Mouse (Mus musculus) cerebellum, postnatal 36 days (tissue): ENCODE data around the gene Blm.

Experiments used
- DNase-seq, 2 experiments: peaks; one replicate each; pipeline ENCODE4 v3.0.0; 2021 to 2022; ENCODE audit warnings: mixed read lengths in 2 of 2

Blm gene

DNA sequence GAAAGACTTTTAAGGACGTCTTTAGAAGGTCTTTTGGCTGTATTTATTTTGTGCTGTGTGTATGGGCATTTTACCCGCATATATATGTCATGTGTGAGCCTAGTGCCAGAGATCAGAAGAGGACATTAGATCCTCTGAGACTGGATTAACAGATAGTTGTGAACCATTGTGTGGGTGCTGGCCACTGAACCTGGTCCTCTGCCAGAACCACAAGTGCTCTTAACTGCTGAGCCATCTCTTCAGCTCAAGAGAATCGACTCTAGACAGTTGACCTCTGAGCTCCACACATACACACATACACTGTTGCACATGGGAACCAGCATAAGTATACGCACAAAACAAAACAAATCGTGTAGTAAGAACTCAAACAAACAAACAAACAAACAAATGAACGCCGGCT lies 98.3 kb downstream of the Blm start:
- no peak for DNase-seq

DNA sequence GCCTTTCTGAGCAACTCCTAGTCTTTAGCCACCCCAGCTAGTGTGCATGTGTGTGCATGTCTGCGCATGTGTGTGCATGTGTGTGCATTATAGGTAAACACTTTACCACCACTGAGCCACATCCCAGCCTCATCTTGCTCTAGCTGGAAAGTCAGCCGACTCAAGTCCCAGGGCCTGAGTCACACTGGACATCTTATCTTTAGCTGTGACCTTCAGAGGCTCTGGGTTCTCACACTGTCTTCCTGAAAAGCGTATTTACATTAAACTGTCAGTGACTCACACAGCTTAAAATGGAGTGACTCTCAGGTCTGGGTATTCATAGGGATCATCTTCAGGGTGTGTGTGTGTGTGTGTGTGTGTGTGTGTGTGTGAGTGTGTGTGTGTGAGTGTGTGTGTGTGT lies 99.3 kb downstream of the Blm start:
- no peak for DNase-seq

DNA sequence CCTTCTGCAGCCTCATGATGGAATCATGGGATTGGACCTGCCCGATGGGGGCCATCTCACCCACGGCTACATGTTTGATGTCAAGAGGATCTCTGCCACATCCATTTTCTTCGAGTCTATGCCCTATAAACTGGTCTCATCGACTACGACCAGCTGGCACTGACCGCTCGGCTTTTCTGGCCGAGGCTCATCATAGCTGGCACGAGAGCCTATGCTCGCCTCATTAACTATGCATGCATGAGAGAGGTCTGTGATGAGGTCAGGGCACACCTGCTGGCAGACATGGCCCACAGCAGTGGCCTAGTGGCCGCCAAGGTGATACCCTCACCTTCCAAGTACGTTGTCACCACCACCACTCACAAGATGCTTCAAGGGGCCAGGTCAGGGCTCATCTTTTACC lies 105.3 kb downstream of the Blm start:
- peak; percentile 16 to 25 for DNase-seq

DNA sequence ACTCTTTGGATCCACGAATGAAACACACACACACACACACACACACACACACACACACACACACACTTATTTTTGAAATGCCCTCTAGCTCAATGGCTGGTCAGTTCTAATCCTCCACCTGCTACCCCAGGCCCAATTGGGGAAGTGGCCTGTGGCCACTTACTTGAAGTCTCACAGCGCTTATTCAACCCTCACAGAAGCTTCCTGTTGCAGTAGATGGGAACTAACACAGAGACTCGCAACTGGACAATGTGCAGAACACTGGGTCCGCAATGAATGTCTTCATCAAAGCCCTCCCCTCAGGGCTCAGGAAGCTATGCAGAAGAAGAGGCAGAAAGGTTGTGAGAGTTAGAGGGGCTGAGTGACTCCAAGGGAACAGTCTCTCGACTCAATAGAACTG lies 107.2 kb downstream of the Blm start:
- DNase-seq: no peak

DNA sequence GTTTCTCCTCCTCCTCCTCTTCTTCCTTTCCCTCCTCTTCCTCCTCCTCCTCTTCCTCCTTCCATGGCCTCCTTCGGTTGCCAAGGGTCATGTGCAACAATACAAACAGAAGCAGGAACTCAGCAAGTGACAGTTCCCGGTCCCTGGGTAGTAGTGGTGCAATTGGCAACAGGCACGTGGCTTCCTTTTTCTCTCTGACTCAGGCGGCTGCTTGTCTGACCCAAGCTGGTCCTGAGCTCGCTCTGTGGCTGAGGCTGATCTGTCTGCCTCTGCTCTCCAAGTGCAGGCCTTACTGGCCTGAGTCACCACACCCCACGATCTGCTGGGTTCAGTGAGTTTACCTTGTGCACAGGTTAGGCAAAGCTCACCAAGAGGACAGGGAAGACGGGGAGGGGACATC lies 108.6 kb downstream of the Blm start:
- DNase-seq: no peak

DNA sequence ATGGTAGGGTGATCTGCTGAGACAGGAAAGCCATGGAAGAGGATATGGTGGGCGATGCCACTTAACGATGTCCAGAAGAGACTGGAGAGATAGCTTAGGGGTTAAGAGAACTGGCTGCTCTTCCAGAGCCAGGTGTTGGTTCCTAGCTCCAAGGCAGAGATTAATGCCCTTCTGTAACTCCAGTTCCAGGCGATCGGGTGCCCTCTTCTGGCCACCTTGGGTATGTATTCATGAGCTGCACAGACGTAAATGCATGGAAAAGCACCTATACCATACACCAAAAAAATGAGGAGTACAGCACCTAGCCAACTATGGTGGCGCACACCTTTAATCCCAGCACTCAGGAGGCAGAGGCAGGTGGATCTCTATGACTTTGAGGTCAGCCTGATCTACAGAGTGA lies 110.2 kb downstream of the Blm start:
- DNase-seq: no peak

DNA sequence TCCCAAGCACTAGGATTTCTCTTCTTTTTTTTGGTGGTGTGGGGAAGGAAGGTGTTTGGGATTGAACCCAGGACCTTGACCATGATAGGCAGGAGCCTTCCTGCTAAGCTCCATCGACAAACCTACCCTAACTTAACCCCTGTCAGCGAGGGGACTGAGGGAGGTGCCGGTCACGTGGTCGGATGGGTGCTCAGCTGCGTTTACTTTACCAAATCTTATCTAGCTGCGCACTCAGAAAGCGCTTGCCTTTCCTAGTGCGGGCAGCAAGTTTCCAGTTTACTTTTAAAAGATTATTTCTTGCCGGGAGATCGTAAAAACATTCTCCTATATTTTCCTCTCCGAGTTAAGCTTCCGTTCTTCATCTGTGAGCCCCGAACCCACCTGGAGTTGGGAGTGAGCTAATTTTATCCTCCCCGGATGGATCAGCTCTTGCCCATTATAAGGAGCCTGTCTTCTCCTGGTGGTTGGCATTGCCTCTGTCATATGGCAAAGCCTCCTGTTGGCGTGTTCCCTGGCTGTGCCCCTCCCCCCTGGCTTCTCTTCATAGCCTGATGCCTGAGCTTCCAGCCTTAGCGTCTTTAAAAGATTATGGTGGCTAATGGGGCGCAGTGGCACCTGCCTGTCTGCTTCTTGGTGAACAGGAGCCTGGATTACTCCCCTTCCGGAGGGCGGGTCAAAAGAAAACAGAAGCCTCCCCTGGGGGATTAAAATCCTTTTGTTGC lies 112.0 kb downstream of the Blm start:
- DNase-seq: peak; percentile 67 to 74

DNA sequence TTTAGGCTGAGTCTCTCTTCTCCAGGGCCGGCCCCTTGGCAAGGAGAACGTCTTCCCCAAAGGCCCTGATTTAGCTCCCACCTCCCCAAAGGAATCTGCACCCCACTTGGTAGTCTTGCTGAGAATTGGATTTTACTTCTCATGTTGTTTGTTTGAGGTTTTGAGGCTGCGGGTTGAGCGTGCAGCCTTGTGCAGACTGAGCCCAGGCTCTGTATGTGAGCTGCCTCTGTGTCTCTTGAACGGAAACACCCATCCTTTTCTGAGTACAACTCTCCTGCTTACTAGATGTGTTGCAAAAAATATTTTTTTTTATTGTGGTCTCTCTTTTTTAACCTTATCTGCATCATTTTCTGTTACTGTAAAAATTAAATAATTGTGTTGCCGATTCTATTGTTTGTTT lies 113.3 kb downstream of the Blm start:
- no peak for DNase-seq

DNA sequence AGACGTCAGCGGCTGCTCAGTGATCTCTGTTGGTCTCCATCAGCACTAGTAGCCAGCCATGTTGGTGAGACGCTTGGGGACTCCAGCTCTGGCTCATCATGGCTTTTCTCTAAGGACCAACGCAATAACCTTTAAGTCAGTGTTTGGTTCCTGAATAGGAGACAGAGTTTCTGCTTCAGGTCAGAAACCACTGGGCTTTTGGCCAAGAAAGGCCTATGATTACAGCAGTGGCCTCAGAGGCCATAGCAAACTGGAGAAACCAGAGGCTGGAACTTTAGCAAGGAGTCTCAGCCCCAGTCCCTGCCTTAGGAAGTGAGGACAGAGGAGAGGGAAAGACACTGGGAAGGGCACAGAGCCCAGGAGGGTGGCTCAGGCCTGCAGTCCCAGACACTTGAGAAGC lies 114.3 kb downstream of the Blm start:
- no peak for DNase-seq

DNA sequence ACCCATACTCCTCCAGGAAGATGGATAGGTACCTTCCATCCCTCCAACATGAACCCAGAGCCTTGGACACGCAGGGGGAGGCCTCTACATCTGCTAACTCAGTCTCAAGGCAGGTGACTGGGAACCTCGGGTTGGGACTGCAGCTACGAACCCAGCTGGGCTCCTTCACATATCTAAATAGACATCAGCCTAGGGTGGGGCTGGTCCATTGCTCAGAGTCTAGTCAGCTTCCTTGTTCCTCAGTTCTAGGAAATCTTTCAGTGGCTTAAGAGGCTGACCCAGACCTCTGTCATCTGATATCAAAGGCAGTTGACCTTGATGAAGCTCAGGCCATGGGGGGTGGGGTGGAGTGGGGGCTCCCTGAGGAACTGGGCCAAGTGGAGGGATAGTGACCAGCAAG lies 115.6 kb downstream of the Blm start:
- no peak for DNase-seq

DNA sequence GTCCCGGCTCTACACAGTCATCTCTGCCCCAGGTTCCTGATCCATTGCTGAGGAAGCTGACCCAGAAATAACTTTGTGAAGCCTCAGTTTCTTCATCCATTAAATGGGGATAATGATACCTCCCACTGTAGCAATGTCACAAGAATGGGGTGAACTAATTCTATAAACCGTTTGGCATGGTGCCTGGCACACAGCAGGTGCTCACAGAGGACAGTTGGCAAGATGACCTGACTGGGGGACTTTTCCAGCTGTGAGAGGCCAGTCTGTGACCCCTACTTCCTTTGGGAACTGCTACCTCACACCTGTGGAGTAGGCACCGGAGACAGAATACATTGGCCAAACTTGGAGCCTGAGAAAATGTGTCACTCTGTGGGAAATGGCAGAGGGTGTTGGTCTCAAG lies 116.9 kb downstream of the Blm start:
- no peak for DNase-seq

DNA sequence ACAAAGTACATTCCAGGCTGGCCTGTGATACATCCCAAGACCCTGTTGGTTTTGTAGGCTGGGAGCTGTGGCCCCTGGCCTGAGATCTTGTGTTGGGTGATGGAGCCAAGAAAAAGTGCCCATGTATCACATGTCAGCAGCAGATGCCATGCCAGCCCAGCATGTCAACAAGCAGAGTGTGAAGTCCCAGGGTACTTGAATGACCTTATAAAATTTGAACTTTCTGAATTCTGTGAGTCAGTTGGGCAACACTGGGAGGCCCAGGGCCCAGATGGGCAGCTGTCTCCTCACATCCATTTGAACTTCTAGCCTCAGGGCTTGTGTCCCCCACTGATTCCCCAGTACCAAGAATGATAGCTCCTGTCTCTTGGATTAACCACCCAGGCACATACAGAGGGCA lies 117.3 kb downstream of the Blm start:
- no peak for DNase-seq

DNA sequence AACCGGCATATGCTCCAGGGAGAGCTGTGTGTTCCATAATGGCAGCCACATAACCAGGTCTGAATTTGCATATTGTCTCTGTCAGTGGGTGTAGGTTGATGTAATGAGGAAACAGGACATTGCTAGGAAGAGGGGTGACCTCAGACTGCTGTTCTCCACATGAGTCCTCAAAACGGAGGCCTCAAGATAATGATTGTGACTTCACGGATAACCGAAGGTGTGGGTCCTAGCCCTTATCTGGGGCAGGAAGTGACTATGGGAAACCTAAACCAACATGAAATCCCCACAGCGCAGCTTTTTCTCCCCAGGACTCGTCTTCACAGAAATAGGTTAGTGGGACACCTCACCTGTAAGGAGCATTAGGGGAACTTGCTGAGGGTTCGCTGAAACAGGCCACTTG lies 118.0 kb downstream of the Blm start:
- no peak for DNase-seq

DNA sequence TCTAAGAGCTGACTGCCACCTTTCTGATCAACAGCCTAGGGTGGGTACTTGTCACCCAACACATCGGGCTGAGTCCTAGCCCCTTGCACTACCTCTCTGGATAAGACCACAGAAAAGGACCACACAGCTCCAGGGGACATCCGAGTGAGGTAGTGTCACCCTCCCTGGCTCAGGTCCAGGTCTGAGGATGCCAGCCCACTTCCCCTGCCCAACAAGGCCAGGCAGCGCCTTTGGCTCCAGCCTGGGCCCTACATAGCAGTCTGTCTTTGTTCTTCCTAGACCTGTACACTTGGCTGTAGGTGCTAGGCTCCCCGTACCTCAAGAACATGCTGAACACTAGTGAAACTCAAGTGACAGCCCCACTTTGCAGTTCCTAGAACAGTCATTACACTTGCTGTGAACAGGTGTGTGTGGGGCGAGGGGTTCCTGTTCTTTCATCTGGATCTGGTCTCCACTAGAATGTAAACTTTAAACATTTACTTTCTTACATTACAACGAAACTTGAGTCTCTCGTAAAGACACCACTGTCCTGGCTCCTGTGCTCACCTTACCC lies 120.5 kb downstream of the Blm start:
- no peak for DNase-seq

DNA sequence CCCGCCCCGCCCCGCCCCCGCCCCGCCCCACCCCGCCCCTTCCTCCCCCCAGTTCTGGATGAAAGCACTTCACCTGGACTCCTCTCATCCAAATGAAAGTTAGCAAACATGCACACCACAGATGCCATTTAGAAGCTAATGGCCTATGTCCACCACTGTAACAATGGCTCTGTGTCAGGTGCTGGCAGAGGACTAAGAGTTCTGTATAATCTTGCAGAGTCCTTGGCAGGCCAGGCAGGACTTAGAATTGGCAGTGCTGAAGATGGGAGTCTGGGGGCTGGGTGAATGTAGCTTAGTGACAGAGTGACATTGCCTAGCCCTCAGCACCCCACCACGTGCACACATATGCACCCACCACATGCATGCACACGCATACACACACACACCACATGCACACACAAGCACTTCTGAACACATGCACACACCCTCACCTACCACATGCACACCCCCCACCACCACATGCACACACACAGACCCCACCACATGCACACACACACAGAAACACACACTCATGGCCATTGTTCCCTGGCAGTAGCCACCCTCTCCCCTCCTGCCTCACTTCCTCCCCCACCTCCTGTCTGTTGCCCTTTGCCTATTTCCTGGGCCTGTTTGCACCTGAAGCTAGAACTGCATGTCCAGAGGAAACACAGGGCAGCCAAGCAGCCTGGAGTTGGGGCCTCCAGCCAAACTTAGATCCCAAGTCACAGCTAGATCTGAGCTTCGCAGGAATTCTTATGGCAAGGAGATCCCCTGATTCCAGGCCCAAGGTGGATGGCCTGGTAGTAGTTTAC lies 121.2 kb downstream of the Blm start:
- DNase-seq: no peak

DNA sequence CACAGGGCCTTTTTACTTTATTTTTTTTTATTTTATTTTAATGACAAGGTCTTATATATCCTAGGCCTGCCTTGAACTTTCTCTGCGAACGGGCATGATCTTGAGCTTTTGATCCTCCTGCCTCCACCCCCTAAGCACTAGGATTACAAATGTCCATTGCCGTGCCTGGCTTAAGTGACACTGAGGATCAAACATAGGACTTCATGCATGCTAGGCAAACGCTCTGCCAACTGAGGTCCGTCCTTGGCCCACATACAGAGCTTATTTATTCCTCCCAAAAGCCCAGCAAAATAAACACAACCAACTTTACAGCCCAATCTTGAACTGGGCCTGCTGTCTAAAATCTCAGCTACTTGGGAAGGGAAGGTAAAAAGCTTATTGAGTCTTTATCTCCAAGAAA lies 122.1 kb downstream of the Blm start:
- no peak for DNase-seq

DNA sequence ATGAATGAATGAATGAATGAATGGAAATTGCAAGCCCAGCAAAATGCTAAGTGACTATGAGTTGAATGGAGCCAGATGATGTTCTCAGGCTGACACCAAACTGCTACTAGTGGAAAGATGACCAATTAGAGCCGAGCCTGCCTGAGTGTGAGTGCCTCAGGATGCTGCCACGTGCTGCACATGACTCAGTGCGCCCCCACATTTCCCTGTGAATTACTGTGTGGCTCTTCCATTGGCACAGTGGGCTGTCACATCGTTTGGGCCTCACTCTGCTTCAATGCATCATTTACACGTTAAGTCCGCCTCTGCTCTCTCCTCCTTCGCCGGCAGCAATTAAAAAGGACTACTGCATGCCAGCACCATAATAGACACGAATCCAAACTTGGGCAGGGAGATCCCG lies 122.6 kb downstream of the Blm start:
- no peak for DNase-seq

DNA sequence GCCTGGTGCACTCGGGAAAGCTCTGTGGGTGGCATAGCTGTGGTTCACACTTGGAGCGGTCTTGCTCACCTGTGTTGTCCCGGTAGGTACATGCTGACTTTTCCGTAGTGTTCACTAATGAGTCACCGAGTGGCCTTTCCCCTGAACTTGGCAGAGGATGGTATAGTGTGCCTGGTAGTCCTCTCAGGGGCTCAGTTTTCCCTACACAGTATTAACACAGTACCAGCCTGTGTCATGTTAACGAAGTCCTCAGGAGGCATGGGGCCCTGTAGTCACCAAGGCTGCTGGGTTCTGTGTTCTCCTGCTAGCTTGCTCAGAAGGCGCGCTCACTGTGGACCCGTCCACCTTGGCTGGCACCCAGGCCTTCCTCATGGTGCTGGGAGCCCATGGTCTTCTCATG lies 124.5 kb downstream of the Blm start:
- DNase-seq: no peak

DNA sequence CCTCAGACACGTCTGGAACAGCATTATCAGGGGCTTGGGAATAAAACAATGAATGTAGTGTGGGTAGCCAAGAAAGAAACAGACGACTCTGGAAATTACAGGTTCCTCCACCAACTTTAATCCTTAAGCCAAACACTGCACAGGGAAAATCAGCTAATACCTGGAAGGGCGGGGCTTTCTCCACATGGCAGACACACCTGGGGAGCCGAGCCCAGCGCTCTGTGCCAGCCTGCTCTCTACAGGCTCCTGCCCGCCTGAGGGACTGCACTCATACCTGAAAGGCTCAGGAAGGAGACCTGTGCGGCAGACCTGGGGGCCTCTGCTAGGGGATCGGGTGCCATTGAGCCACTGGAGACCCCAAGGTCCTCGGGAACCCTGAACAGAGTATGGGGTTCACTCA lies 127.2 kb downstream of the Blm start:
- DNase-seq: no peak

DNA sequence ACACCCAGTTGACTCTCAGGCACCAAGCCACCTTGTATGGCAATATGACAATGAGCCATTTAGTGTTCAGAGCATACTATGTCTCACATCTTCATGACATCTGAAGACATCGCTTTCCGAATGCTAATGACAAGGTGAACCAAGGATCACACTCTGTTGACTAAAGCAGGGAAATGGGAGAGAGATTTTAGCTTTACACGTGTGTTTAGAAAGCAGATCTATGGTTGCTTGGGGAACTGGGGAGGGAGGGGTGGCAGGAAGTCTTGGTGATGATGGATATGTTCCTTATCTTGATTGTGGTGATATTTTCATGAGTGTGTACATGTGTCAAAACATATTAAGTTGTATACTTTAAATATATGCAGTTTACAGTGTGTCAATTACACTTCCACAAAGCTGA lies 128.7 kb downstream of the Blm start:
- DNase-seq: no peak

DNA sequence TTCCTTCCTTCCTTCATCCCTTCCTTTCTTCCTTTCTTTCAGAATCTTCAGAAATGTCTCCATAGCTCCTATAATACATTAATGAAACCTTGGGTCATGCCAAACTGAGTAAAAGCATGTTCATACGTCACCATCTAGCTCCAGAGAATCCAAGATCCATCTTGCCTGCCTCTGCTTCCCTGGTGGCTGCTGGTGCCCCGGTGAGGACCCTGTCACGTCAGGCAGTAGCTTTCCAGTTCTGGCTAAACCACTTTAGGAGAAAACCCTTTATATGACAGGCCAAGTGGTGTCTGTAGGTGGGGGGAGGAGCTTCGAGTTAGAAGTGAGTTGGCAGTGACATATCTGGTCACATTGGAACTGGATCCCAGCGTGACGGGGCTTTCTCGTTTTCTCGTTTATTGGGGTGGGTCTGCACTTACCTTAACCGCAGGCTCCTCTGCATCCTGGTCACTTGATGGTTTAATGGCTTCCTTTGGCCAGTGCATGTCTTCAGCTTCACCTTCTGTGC lies 129.7 kb downstream of the Blm start, which contains the start of gene Furin:
Furin (minus strand) TSS at position 249 of the 508 bp plus-strand sequence.
- DNase-seq: no peak
